Comparison of ENCODE assay signal across 10 mouse cellular contexts in the genomic region with DNA sequence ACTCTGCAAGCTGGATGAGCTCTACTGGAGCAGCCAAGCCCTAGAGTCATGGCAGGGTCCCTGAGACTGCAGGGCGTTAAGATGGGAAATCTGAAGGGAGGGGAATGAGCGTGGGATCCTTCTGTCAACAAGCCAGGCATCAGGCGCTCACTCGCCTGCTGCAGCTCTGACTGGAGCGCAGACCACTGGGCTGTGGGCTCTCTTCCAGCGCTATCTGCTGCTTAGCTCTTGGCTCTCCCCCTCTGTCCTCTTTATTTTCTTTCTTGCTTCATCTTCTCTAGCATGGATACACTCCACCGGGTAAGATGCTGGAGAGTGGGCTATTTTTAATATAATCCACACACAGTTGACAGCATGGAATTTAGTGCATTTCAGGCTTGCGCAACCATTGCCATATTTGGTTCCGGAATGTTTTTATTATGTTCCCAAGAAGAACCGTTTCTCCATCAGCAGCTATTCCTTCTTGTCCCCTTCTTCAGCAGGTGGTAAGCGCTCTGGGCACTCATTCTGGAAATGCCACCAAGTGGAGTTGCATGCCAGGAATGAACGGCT. TPM values are rescaled to one million over a fixed set of nuclear protein-coding genes. Genes with fewer than 3 reads are reported as not detected.
DNase-seq lines count a peak whose midpoint lies in the region; ATAC-seq and TF ChIP-seq lines count a peak whose summit lies in the region.
"Had no signal": no experiment of that assay in that cellular context is flagged by ENCODE, and none has a peak within 500 bp of the region (broad histone marks: within the 10 kb centered on the region; RNA-seq: fewer than 3 reads in every experiment).

No protein-coding gene starts in this region.

- no peak for TF ChIP-seq CTCF in C2C12 (IDR thresholded peaks at IDR 0.05; ENCODE audit: control insufficient read depth, insufficient read depth, insufficient read length)
- TF ChIP-seq CTCF in thymus, adult 2 months (IDR thresholded peaks at IDR 0.05; ENCODE audit: borderline replicate concordance, control insufficient read depth, extremely low read depth, insufficient read depth, low read length, poor library complexity), result no peak

- WGBS in heart, embryonic 10.5 days, result 44% methylated on average over 12 of the region's 12 CpGs
- 30% methylated on average over 12 of the region's 12 CpGs for WGBS in heart, embryonic 16.5 days
- WGBS in thymus, adult 2 months, result 88% methylated on average over 12 of the region's 12 CpGs

- peaks cover 37% of the 10 kb centered on the region for H3K27me3 ChIP-seq in heart, embryonic 10.5 days (ENCODE audit: insufficient read depth, poor library complexity, severe bottlenecking)
- peaks cover 65% of the 10 kb centered on the region for H3K27me3 ChIP-seq in C2C12 (ENCODE audit: control insufficient read depth, insufficient read depth, insufficient read length)
- no peaks in the 10 kb centered on the region for H3K27me3 ChIP-seq in heart, embryonic 16.5 days (ENCODE audit: control insufficient read depth, insufficient read depth, low read length)
- no peaks in the 10 kb centered on the region for H3K27me3 ChIP-seq in thymus, adult 2 months (ENCODE audit: control insufficient read depth, insufficient read depth, low read length)

- peak; percentile 77 for DNase-seq in heart, embryonic 10.5 days (ENCODE audit: low spot score)
- no peak for DNase-seq in heart, adult 8-10 months (ENCODE audit: low spot score)
- DNase-seq in left cerebral cortex, postnatal 4 days, result peak; percentile 70
- no peak for DNase-seq in thymus, adult 2 months
- no peak for DNase-seq in embryo, embryonic 9.5 days (ENCODE audit: extremely low spot score)
- DNase-seq in spleen, postnatal 14 days (ENCODE audit: low spot score in 2 of 2), result no peak

- H3K9me3 ChIP-seq in heart, embryonic 10.5 days, result no peaks in the 10 kb centered on the region
- no peaks in the 10 kb centered on the region for H3K9me3 ChIP-seq in heart, embryonic 16.5 days (replicated peaks; ENCODE audit: control insufficient read depth, low read length)
- H3K9me3 ChIP-seq: embryonic facial prominence, embryonic 12.5 days; G1E had no signal

- peaks cover 23% of the 10 kb centered on the region for H3K4me1 ChIP-seq in heart, embryonic 10.5 days
- peaks cover 19% of the 10 kb centered on the region for H3K4me1 ChIP-seq in heart, embryonic 16.5 days (ENCODE audit: control insufficient read depth, insufficient read depth, low read length)
- H3K4me1 ChIP-seq in thymus, adult 2 months (replicated peaks; ENCODE audit: control insufficient read depth, insufficient read depth, low read length), result peaks cover 11% of the 10 kb centered on the region

- H3K79me2 ChIP-seq in C2C12 (ENCODE audit: control insufficient read depth, insufficient read depth), result no peaks in the 10 kb centered on the region

- TF ChIP-seq POLR2A in thymus, adult 2 months (IDR thresholded peaks at IDR 0.05; ENCODE audit: control insufficient read depth, extremely low read depth, insufficient read depth, low read length, poor library complexity), result no peak

- peak overlapping the region; percentile 2; the same call in 1 of the 2 replicates for H3K27ac ChIP-seq in heart, embryonic 10.5 days
- H3K27ac ChIP-seq in heart, embryonic 16.5 days (ENCODE audit: low read length), result no peak overlapping the region
- H3K27ac ChIP-seq in thymus, adult 2 months (ENCODE audit: control insufficient read depth, insufficient read depth, low read length), result no peak overlapping the region
- H3K27ac ChIP-seq: embryonic facial prominence, embryonic 12.5 days had no signal

- H3K4me2 ChIP-seq in heart, embryonic 16.5 days (ENCODE audit: low read depth, low read length), result peak overlapping the region; percentile 39
- H3K4me2 ChIP-seq: embryonic facial prominence, embryonic 12.5 days had no signal

- no peaks in the 10 kb centered on the region for H3K79me3 ChIP-seq in C2C12 (ENCODE audit: low read depth)

- H3K36me3 ChIP-seq in heart, embryonic 10.5 days, result no peaks in the 10 kb centered on the region
- no peaks in the 10 kb centered on the region for H3K36me3 ChIP-seq in C2C12 (ENCODE audit: control insufficient read depth, insufficient read depth)
- H3K36me3 ChIP-seq in heart, embryonic 16.5 days (ENCODE audit: control insufficient read depth, insufficient read depth), result no peaks in the 10 kb centered on the region
- H3K36me3 ChIP-seq in thymus, adult 2 months (ENCODE audit: control insufficient read depth, insufficient read depth, low read length), result no peaks in the 10 kb centered on the region
- H3K36me3 ChIP-seq: embryonic facial prominence, embryonic 12.5 days; G1E had no signal

- no peak overlapping the region for H3K4me3 ChIP-seq in heart, embryonic 10.5 days
- no peak overlapping the region for H3K4me3 ChIP-seq in C2C12 (ENCODE audit: insufficient read depth, poor library complexity, severe bottlenecking)
- H3K4me3 ChIP-seq in heart, embryonic 16.5 days (ENCODE audit: low read length), result no peak overlapping the region
- no peak overlapping the region for H3K4me3 ChIP-seq in thymus, adult 2 months (ENCODE audit: control insufficient read depth, insufficient read depth, low read length)
- H3K4me3 ChIP-seq: embryonic facial prominence, embryonic 12.5 days had no signal

- ATAC-seq in heart, embryonic 16.5 days (replicated peaks; ENCODE audit: extremely low read depth, insufficient read depth, low FRiP score), result peak; percentile 63

- H3K9ac ChIP-seq in heart, embryonic 16.5 days (ENCODE audit: low read length), result no peak overlapping the region
- H3K9ac ChIP-seq: embryonic facial prominence, embryonic 12.5 days had no signal

- H3ac ChIP-seq in C2C12 (ENCODE audit: control insufficient read depth, insufficient read length, low read depth), result no peak overlapping the region

- intact Hi-C loops in left cerebral cortex, postnatal 4 days (cut with DNase I), result no loop called here

TF ChIP-seq in C2C12, 6 proteins besides CTCF, POLR2A, EP300 and RAD21:
- peak; percentile 93 for TF ChIP-seq CEBPB (IDR thresholded peaks at IDR 0.05; ENCODE audit: low read depth)
- no peak for TF ChIP-seq USF1 (IDR thresholded peaks at IDR 0.05; ENCODE audit: low read depth)

RNA-seq across cellular contexts. Expression of gene Slc35c1, which starts 31.7 kb away (rescaled TPM):
- 14.1 and 14.9 TPM in 2 replicates for polyA plus RNA-seq in heart, embryonic 10.5 days (2016; fragmentation: Nextera tagmentation; extraction: Ambion mirVana)
- total RNA-seq in heart, adult 8-10 months (2022), result 1 to 10 TPM; 5.5 to 6.8 (median 6.2) TPM
- 9.6 TPM for polyA plus RNA-seq in C2C12 (2012; fragmentation: generic; extraction: Trizol)
- 9.9 and 12.9 TPM in 2 replicates for polyA plus RNA-seq in heart, embryonic 16.5 days (2015; fragmentation: Nextera tagmentation; extraction: Ambion mirVana)
- total RNA-seq in left cerebral cortex, postnatal 4 days (2021), result 10 to 100 TPM; 18.0 to 18.1 TPM
- polyA plus RNA-seq in thymus, adult 2 months (2012; rRNA removed), result 144 and 156 TPM in 2 replicates

RNA-seq across cellular contexts. Expression of gene Cry2, which starts 58.2 kb away (rescaled TPM):
- 21.0 and 23.3 TPM in 2 replicates for polyA plus RNA-seq in heart, embryonic 10.5 days (2016; fragmentation: Nextera tagmentation; extraction: Ambion mirVana)
- total RNA-seq in heart, adult 8-10 months (2022), result 10 to 100 TPM; 22.6 to 35.6 (median 32.8) TPM
- 2.1 TPM for polyA plus RNA-seq in C2C12 (2012; fragmentation: generic; extraction: Trizol)
- 18.4 and 18.6 TPM in 2 replicates for polyA plus RNA-seq in heart, embryonic 16.5 days (2015; fragmentation: Nextera tagmentation; extraction: Ambion mirVana)
- 10 to 100 TPM; 74.6 to 75.8 TPM for total RNA-seq in left cerebral cortex, postnatal 4 days (2021)
- 16.2 and 19.6 TPM in 2 replicates for polyA plus RNA-seq in thymus, adult 2 months (2012; rRNA removed)

Comparison
In these comparisons a context has a peak if more than half of its experiments do, and no peak if none do; other contexts are left out.
1. DNase-seq: peak in heart, embryonic 10.5 days (single experiment) and left cerebral cortex, postnatal 4 days (single experiment); none in heart, adult 8-10 months (single experiment), thymus, adult 2 months (single experiment), embryo, embryonic 9.5 days (single experiment) and spleen, postnatal 14 days (0 of 2).